Mouse (Mus musculus): ENCODE measurements around the gene Elmod3.
A peak's percentile ranks its signal among the peaks of the same experiment; 100 is the strongest.

Gene Elmod3

GRCm38 (mm10) chr6:72610261-72610660, 12.0 kb upstream of the Elmod3 start:
- DNase-seq: no peak

GRCm38 (mm10) chr6:72608662-72609184, 10.5 kb upstream of the Elmod3 start:
- no peak for DNase-seq

GRCm38 (mm10) chr6:72607676-72608075, 9.5 kb upstream of the Elmod3 start:
- no peak for DNase-seq

GRCm38 (mm10) chr6:72607060-72607459, 8.8 kb upstream of the Elmod3 start:
- DNase-seq: no peak

- DNase-seq: no peak
These were observed 5.9 kb upstream of the Elmod3 start for GRCm38 (mm10) chr6:72604066-72604465.

- DNase-seq: peak; percentile 74
These were observed 3.5 kb upstream of the Elmod3 start for GRCm38 (mm10) chr6:72601732-72602131.

GRCm38 (mm10) chr6:72600771-72601170, 2.6 kb upstream of the Elmod3 start:
- DNase-seq: no peak

- no peak for DNase-seq
These were observed 2.0 kb upstream of the Elmod3 start for GRCm38 (mm10) chr6:72600216-72600615.

GRCm38 (mm10) chr6:72598791-72599557, 761 bp upstream of the Elmod3 start:
- DNase-seq: no peak

GRCm38 (mm10) chr6:72597083-72597874, 934 bp downstream of the Elmod3 start:
- DNase-seq: no peak

GRCm38 (mm10) chr6:72593914-72594313, 4.3 kb downstream of the Elmod3 start:
- DNase-seq: no peak

- no peak for DNase-seq
These were observed 5.0 kb downstream of the Elmod3 start for GRCm38 (mm10) chr6:72593011-72593803.

- no peak for DNase-seq
These were observed 8.1 kb downstream of the Elmod3 start for GRCm38 (mm10) chr6:72590111-72590510.

- no peak for DNase-seq
These were observed 9.9 kb downstream of the Elmod3 start for GRCm38 (mm10) chr6:72588307-72588706.

- no peak for DNase-seq
These were observed 11.5 kb downstream of the Elmod3 start for GRCm38 (mm10) chr6:72586701-72587100.

GRCm38 (mm10) chr6:72584154-72584553, 14.1 kb downstream of the Elmod3 start:
- DNase-seq: no peak

GRCm38 (mm10) chr6:72583211-72583839, 14.9 kb downstream of the Elmod3 start:
- no peak for DNase-seq

- DNase-seq: no peak
These were observed 16.4 kb downstream of the Elmod3 start for GRCm38 (mm10) chr6:72581625-72582382.

- DNase-seq: no peak
These were observed 22.2 kb downstream of the Elmod3 start for GRCm38 (mm10) chr6:72576041-72576440.

GRCm38 (mm10) chr6:72571826-72572225, 26.4 kb downstream of the Elmod3 start:
- DNase-seq: no peak

GRCm38 (mm10) chr6:72570644-72571397, 27.4 kb downstream of the Elmod3 start:
- no peak for DNase-seq
